Mouse (Mus musculus) C2C12 (cell line): ENCODE results near the gene Dhx36. TPM values are rescaled to one million over a fixed set of nuclear protein-coding genes. Genes with fewer than 3 reads are reported as not detected.

Experiments used
- H3K27me3 ChIP-seq: one replicate; pipeline ENCODE4 v1.6.1; 2011; ENCODE audit not compliant: control insufficient read depth, insufficient read depth, insufficient read length
- H3K36me3 ChIP-seq: one replicate; pipeline ENCODE4 v1.6.1; 2011; ENCODE audit not compliant: control insufficient read depth, insufficient read depth
- H3K4me3 ChIP-seq: one replicate; pipeline ENCODE4 v1.5.1; 2011; ENCODE audit warnings: mild to moderate bottlenecking, control low read depth; ENCODE audit not compliant: poor library complexity, insufficient read depth, severe bottlenecking
- H3K79me2 ChIP-seq: one replicate; pipeline ENCODE4 v1.6.1; 2011; ENCODE audit not compliant: control insufficient read depth, insufficient read depth
- H3K79me3 ChIP-seq: one replicate; pipeline ENCODE4 v1.6.1; 2011; ENCODE audit warnings: low read depth, control low read depth
- H3ac ChIP-seq: one replicate; pipeline ENCODE3; 2011; ENCODE audit warnings: low read depth; ENCODE audit not compliant: control insufficient read depth, insufficient read length
- CEBPB ChIP-seq: IDR thresholded peaks from one replicate; pipeline ENCODE4 v1.6.1; 2011; ENCODE audit warnings: low read depth, mild to moderate bottlenecking, control low read depth, moderate library complexity
- CTCF ChIP-seq: IDR thresholded peaks from one replicate; pipeline ENCODE4 v1.5.1; 2011; ENCODE audit not compliant: control insufficient read depth, insufficient read depth, insufficient read length
- FOSL1 ChIP-seq: IDR thresholded peaks from one replicate; pipeline ENCODE4 v1.8.0; 2011; ENCODE audit warnings: mild to moderate bottlenecking, low read length; ENCODE audit not compliant: poor library complexity, insufficient read depth, severe bottlenecking
- MAX ChIP-seq: IDR thresholded peaks from one replicate; pipeline ENCODE4 v1.6.1; 2011; ENCODE audit warnings: mild to moderate bottlenecking, control low read depth
- MYOD1 ChIP-seq: IDR thresholded peaks from one replicate; pipeline ENCODE4 v1.6.1; 2011; ENCODE audit warnings: low read depth; ENCODE audit not compliant: control insufficient read depth, insufficient read length
- MYOG ChIP-seq: IDR thresholded peaks from one replicate; pipeline ENCODE4 v1.6.1; 2011; ENCODE audit not compliant: control insufficient read depth, insufficient read length; ENCODE audit errors: extremely low read depth
- USF1 ChIP-seq: IDR thresholded peaks from one replicate; pipeline ENCODE4 v1.6.1; 2011; ENCODE audit warnings: low read depth, mild to moderate bottlenecking, control low read depth, moderate library complexity
- polyA plus RNA-seq: library from polyadenylated mRNA; unstranded; fragments of >200 nt; fragmentation: generic; extraction: Trizol; gene quantifications from one replicate; pipeline ENCODE4 v1.2.1, GENCODE M21; 2012; ENCODE audit warnings: missing spikeins

Gene Dhx36
- polyA plus RNA-seq, 1 experiment = 6.7 TPM

DNA sequence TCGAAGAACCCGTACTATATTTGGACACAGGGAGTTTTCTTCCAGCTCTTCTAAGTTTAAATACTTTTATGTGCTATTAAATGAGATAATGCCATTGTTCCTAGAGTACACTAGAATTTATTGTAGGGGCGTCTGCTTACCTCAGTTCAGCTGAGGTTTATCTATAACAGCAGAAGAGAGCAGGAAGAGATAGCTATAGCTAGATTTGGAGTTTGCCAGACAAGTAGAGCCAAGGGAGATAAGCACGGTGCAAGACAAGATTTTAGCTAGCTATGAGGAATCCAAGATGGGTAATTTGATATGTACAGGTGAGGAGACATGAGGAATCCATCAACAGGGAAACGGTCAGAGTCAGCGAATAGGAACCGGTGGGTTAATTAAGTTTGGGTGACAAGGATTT is 60.5 kb downstream of the Dhx36 start:
- H3K4me3 ChIP-seq = no peak overlapping the region
- no peaks in the 10 kb centered on the region for H3K79me2 ChIP-seq
- no peak overlapping the region for H3ac ChIP-seq
- H3K79me3 ChIP-seq = no peaks in the 10 kb centered on the region
- no peak for TF ChIP-seq FOSL1
- TF ChIP-seq MAX = no peak
- TF ChIP-seq MYOD1 = no peak
- no peak for TF ChIP-seq MYOG
- no peak for TF ChIP-seq CEBPB
- TF ChIP-seq USF1 = no peak
- no peak for TF ChIP-seq CTCF
- H3K36me3 ChIP-seq = no peaks in the 10 kb centered on the region
- no peaks in the 10 kb centered on the region for H3K27me3 ChIP-seq

DNA sequence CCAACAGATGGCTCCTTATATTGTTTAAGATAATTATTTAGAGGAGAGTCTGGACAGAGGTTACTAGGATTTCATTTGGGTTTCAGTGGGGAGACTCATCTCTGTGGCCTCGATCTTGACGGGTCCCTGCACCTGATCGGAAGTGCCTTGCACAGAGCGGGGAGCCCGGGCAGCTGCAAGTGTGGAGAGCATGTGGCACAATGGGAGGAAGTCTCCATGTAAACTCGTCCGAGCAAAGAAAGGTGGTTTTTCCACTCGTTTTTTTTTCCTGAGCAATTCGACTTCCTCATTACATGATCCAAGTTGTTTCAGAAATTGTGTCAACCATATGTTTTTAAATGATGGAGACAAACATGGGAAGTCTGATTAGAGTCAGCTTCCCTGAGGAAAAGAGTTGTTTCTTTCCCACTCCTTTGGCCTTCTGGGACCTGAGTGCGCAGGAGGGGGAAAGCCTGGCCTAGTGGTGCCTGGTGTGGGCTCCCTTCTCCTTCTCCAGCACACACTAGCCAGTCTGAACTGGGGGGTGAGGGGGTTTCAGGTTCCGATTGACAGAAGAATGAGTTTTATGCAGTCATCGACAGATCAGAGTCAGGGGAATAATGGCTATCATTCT is 63.1 kb downstream of the Dhx36 start:
- no peaks in the 10 kb centered on the region for H3K79me2 ChIP-seq

DNA sequence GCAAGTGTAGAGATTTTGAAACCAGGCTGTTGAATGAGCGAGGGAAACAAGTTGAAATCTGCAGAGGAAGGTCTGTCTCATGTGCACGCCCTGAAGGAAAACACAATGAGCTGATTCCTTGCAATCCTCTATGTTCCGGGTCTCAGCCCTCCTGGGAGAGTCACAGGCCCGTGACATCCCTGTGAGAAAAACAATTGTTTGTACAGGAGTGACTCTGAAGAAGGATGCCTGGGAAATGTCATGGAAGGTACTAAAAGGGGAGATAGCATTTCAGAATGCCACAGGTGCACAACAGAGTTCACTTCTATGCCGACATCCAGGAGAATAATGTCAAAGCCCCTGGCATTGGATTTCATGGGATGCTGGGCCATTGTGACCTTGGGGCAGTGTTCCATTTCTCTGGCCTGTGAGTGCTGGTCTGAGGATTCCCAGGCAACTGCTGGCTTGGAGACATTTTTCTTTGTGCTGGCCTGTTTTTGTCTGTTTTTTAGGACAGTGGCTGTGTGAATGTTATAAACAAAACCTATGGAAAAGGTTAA is 66.3 kb downstream of the Dhx36 start:
- no peak overlapping the region for H3ac ChIP-seq
- TF ChIP-seq CEBPB = no peak
- TF ChIP-seq FOSL1 = no peak
- no peak for TF ChIP-seq MYOD1
- TF ChIP-seq USF1 = no peak
- TF ChIP-seq MAX = no peak
- no peak for TF ChIP-seq MYOG
- no peak for TF ChIP-seq CTCF
- no peaks in the 10 kb centered on the region for H3K79me3 ChIP-seq
- H3K79me2 ChIP-seq = no peaks in the 10 kb centered on the region
- no peak overlapping the region for H3K4me3 ChIP-seq
- H3K36me3 ChIP-seq = no peaks in the 10 kb centered on the region
- H3K27me3 ChIP-seq = no peaks in the 10 kb centered on the region

More for the DNA sequence above, 63.1 kb downstream of the Dhx36 start:
- TF ChIP-seq FOSL1 = no peak
- Histone ChIP-seq H3ac (no peak overlapping the region), H3K79me3 (no peaks in the 10 kb centered on the region), H3K4me3 (no peak overlapping the region), H3K27me3 (no peaks in the 10 kb centered on the region), H3K36me3 (no peaks in the 10 kb centered on the region)

DNA sequence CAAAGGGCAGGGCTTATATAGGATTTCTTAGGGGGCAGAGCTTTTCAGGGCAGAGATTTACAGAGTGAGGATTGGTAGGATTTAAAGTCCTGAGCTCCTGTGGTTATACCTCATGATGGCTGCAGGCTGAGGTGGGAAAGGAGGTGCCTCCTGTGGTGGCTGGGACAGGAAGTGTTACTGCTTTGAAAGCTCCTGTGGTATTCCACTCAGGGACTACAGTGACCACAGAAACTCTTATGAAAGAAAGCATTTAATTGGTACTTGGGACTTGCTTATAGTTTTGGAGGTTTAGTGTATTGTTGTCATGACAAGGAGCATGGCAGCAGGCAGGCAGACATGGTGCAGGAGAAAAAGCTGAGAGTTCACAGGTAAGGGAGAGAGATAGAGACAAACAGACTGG is 70.9 kb downstream of the Dhx36 start:
- TF ChIP-seq MAX = no peak
- no peak for TF ChIP-seq CEBPB
- TF ChIP-seq FOSL1 = no peak
- no peak for TF ChIP-seq MYOG
- TF ChIP-seq MYOD1 = no peak
- no peak for TF ChIP-seq USF1
- no peak for TF ChIP-seq CTCF
- Histone ChIP-seq H3K79me3 (no peaks in the 10 kb centered on the region), H3K79me2 (no peaks in the 10 kb centered on the region), H3K27me3 (no peaks in the 10 kb centered on the region), H3ac (no peak overlapping the region), H3K36me3 (no peaks in the 10 kb centered on the region), H3K4me3 (no peak overlapping the region)

DNA sequence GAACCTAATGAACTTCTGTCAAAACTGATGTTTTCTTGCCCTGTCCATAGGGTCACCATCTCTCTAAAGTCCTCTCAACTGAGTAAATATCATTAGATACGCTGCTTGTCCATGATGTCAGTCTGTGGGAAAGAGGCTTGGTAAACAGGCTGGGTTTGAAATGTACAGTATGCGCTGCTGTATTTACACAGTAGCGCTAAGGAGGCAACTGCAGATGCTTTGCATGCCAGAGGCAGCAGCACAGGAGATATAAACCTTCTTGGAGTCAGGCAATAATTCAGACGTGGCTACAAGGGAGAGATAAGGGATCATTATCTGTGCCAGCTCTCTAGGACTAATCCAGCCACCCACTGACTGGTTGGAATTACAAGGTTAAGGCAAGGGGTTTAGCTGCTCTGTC is 73.1 kb downstream of the Dhx36 start:
- Histone ChIP-seq H3K4me3 (no peak overlapping the region), H3K79me3 (no peaks in the 10 kb centered on the region), H3K79me2 (no peaks in the 10 kb centered on the region), H3K27me3 (no peaks in the 10 kb centered on the region), H3ac (no peak overlapping the region), H3K36me3 (no peaks in the 10 kb centered on the region)
- TF ChIP-seq CEBPB (no peak), MYOD1 (no peak), USF1 (no peak), CTCF (no peak), MYOG (no peak), FOSL1 (no peak), MAX (no peak)

DNA sequence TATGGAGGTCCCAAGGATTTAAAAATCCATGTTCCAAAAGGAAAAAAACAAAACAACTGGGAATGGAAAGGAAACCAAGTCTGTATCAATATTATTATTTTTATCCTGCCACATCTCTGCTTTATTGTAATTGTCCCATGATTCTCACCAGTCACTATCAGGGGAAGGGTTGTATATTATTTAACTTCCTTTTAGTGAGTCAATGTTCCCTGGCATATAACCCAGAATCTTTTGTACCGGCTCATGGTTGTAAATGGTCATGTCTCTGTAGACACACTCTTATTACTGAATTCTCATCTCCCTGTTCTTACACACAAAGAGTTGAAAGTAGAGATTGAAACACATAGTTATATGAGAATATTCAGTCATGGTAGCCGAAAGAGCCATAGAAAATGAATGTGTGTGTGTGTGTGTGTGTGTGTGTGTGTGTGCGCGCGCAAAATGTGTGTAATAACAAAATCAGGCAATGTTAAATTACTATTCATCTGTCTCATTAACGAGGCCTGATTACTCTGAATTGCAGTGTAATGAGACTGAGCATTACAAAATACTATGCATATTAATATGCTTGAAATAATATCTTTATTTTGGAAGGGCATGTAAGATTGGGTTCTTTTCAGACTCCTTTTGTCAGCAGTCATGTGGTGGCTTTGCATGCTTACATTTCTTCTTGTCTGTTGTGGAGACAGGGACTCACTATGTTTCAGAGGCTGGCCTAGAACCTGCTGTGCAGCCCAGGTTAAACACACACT is 88.2 kb downstream of the Dhx36 start:
- H3K79me3 ChIP-seq = no peaks in the 10 kb centered on the region
- no peaks in the 10 kb centered on the region for H3K79me2 ChIP-seq
- no peaks in the 10 kb centered on the region for H3K36me3 ChIP-seq
- no peak overlapping the region for H3ac ChIP-seq
- H3K4me3 ChIP-seq = no peak overlapping the region
- TF ChIP-seq FOSL1 (no peak), CEBPB (no peak), CTCF (no peak), USF1 (no peak), MYOG (no peak), MYOD1 (no peak), MAX (no peak)
- H3K27me3 ChIP-seq = no peaks in the 10 kb centered on the region

Other genes with a start within 250 kb of the Dhx36 start
- 1.9 TPM for gene Arhgef26, start 168.7 kb downstream of the Dhx36 start, polyA plus RNA-seq
- 3.3 TPM for gene Gpr149, start 98.1 kb upstream of the Dhx36 start, polyA plus RNA-seq